Mouse (Mus musculus) kidney, postnatal 25 days (tissue): ENCODE data around the gene Gm20547.
"Not testable (repeated sequence)": the region's sequence is repeated elsewhere in the genome, so short reads cannot be mapped to it uniquely, and the experiment has no call there.

ENCODE experiments used
- DNase-seq, 2 experiments: peaks; one replicate each; pipeline ENCODE4 v3.0.0; 2021; ENCODE audit warnings: mixed read lengths in 2 of 2

Gm20547 gene

GRCm38 (mm10) chr17:34850517-34851125 is 31.2 kb downstream of the Gm20547 start:
- no peak for DNase-seq

- peak; percentile 97 to 98 for DNase-seq
These were observed 31.9 kb downstream of the Gm20547 start, which contains the start of the genes Skiv2l and Nelfe for GRCm38 (mm10) chr17:34849722-34850516. TSS of gene Skiv2l (minus strand) at chr17:34850210. TSS of gene Nelfe (plus strand) at chr17:34850391.

DNA sequence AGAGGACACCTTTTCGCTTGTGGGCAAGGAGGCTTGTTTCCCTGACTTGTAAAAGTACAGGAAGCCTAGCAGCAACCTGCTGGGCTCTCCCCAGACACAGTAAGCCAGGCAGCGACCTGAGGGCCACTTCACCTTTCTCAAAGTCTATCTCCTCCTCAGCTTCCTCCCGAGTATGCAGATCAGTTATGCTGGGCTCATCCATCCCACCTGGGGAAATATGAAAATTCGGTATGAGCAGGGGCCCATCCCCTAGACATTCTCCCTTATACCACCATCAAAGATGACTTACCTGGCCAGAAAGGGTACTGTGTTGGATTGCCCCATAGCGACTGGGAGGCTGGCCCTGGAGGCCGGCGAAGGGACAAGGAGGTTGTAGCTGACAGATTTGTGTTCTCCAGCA is 34.2 kb downstream of the Gm20547 start:
- no peak for DNase-seq

DNA sequence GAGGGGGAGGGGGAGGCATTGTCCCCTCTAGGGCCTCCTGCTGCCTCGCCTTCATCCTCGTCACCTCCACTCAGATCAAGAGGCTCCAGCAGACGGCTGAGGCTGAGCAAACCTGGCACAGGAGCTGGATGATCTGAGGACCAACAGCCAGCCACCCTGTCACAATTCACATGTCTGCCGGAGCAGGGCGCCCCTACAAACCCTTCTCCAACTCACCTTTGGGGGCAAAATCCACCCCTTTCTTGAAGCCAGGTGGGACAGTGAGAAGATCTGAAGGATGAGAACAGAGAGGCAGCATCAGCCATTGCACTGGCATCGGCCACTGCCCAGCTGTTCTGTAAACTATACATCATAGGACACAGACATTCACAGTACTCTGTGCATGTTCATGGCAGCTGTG is 34.6 kb downstream of the Gm20547 start:
- no peak for DNase-seq

DNA sequence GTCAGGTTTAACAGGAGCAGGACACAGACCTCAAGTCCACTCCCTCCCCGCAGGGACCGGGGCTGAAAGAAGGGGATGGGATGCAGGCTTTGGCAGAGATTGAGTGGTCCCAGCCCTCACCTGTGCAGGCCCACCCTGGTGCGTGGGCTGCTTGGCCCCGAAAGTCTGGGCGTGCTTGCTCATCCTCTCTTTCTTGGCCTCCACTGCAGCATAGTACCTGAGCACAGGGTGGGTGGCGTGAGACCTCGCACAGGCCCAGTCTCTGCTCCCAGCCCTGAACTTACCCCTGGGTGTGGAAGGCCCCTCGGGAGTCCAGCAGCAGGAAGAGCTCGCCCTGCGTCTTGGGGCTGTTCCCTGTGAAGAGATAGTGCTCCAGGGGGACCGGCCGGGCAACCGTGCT is 37.0 kb downstream of the Gm20547 start:
- DNase-seq, result no peak

- DNase-seq, result no peak
These were observed 41.0 kb downstream of the Gm20547 start for GRCm38 (mm10) chr17:34840736-34841307.

DNA sequence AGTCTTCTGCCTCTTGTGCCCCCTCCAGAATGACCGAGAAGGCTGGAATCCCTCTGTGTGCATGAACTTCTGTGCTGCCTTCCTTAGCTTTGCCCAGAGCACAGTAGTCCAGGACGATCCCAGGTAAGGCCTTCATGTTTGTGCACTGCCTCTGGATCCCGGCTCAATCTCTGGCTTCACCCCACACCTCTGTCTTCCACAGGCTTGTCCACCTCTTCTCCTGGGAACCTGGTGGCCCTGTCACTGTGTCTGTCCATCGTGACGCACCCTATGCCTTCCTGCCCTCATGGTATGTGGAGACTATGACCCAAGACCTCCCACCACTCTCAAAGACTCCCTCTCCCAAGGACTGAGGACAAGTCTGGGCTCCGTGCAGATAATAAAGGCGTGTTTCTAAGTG is 43.1 kb downstream of the Gm20547 start:
- no peak for DNase-seq

DNA sequence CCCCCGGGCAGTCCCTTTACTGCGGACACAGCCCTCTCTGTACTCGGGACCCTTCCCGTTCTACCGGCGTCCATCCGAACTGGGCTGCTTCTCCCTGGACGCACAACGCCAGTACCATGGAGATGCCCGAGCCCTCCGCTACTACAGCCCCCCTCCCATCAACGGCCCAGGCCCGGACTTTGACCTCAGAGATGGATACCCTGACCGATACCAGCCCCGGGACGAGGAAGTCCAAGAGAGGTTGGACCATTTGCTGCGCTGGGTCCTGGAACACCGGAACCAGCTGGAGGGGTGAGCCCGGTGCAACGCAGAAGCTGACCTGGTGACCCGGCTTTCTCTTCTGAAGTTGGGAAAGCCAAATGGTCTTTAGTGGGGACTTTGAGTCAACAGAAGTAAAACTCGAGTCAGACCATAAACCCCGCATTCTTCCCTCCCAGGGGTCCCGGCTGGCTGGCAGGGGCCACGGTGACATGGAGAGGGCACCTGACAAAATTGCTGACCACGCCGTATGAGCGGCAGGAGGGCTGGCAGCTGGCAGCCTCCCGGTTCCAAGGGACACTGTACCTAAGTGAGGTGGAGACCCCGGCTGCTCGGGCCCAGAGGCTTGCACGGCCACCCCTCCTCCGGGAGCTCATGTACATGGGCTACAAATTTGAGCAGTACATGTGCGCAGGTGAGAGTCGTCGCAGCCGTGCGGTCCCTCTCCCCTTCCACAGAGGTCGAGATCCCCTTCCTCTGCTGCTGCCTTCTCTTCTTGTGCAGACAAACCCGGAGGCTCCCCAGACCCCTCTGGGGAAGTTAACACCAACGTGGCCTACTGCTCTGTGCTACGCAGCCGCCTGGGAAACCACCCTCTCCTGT is 44.1 kb downstream of the Gm20547 start:
- DNase-seq, result peak; percentile 23 to 69

- DNase-seq, result peak; percentile 97 to 98
These were observed 45.0 kb downstream of the Gm20547 start, which contains the start of the genes Stk19 and Dxo for GRCm38 (mm10) chr17:34836856-34837221. TSS of gene Stk19 (minus strand) at chr17:34836945. TSS of gene Dxo (plus strand) at chr17:34837019.

GRCm38 (mm10) chr17:34836155-34836855 is 45.5 kb downstream of the Gm20547 start:
- DNase-seq, result no peak

GRCm38 (mm10) chr17:34830776-34831175 is 51.1 kb downstream of the Gm20547 start:
- DNase-seq, result not testable (repeated sequence)

GRCm38 (mm10) chr17:34814818-34815370 is 66.9 kb downstream of the Gm20547 start:
- DNase-seq, result no peak

DNA sequence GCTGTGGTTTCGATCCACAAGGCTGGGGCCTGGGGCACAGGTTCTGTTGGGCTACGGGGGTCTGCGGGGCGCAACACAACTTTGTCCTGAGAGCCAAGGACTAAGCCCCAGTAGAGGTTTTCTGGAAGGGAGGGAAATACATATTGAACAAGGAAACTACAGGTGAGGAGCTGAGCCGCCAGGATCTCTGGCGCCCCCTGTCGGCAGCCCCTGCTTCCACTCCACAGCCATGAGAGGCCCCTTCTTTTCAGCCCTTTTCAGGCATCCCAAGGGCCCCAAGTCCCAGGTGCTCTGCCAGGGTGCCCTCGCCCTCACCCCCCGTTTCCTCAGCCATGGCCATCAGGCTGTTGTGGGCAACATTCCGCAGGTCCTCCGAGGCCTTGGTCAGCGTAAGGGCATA is 68.1 kb downstream of the Gm20547 start:
- DNase-seq, result peak in 1 of 2 experiments; percentile 52

- DNase-seq, result no peak
These were observed 70.6 kb downstream of the Gm20547 start for GRCm38 (mm10) chr17:34811275-34811674.

GRCm38 (mm10) chr17:34810811-34811210 is 71.0 kb downstream of the Gm20547 start:
- not testable (repeated sequence) for DNase-seq

- DNase-seq, result not testable (repeated sequence)
These were observed 71.4 kb downstream of the Gm20547 start for GRCm38 (mm10) chr17:34810411-34810810.

DNA sequence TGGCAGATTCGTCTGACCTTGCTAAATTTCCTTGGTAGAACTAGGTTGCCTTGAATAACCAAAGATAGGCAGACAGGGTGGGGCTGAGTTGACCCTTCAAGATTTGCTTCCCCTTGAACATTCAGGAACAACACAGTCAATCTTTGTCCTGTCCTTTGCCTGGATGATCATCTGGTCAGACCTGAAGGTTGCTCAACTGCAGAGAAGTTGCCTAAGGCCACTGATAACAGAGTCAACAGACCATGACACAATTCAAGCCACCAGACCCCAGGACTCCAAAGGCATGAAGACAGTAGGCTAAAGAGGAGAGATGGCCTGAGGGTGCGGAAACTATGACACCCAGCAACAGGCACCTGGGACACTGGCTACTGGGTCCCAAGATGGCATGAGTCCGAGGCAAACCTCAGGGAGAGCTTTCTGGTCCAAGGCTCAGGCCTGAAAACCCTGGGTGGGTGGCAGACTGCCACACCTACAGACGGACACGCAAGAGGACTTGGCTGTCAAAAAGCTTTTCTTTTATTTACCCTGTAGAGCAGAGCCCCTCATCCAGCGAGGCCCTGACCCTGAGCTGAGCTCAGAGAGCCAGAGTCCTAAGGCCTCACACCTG is 73.1 kb downstream of the Gm20547 start:
- no peak for DNase-seq

- DNase-seq, result no peak
These were observed 74.7 kb downstream of the Gm20547 start for GRCm38 (mm10) chr17:34807176-34807575.
